Mouse (Mus musculus) liver, embryonic 15.5 days (tissue): ENCODE data around the gene Gm11567. TPM values are rescaled to one million over a fixed set of nuclear protein-coding genes. Genes with fewer than 3 reads are reported as not detected.
"Not testable (repeated sequence)": the region's sequence is repeated elsewhere in the genome, so short reads cannot be mapped to it uniquely, and the experiment has no call there.

Source experiments
- ATAC-seq: fragments of 200-750 bp; cut with Nextera tagmentation; 2 replicates; pipeline ENCODE4 v1.8.0; 2017; ENCODE audit warnings: moderate number of reproducible peaks, mild to moderate bottlenecking, moderate library complexity; ENCODE audit not compliant: insufficient read depth
- H3K27ac ChIP-seq: fragments of 300-500 bp; sonication (generic); replicated peaks from 2 replicates; pipeline ENCODE4 v1.5.1; 2015; ENCODE audit warnings: mild to moderate bottlenecking, inconsistent platforms
- H3K27me3 ChIP-seq: fragments of 300-500 bp; sonication (generic); 2 replicates; pipeline ENCODE4 v1.6.1; 2015; ENCODE audit warnings: mild to moderate bottlenecking, inconsistent platforms
- H3K36me3 ChIP-seq: fragments of 300-500 bp; sonication (generic); replicated peaks from 2 replicates; pipeline ENCODE4 v1.6.1; 2015; ENCODE audit warnings: moderate library complexity, mild to moderate bottlenecking, inconsistent platforms
- H3K4me1 ChIP-seq: fragments of 300-500 bp; sonication (generic); replicated peaks from 2 replicates; pipeline ENCODE4 v1.6.1; 2015; ENCODE audit warnings: inconsistent platforms
- H3K4me2 ChIP-seq: fragments of 300-500 bp; sonication (generic); 2 replicates; pipeline ENCODE4 v1.6.1; 2015; ENCODE audit warnings: moderate library complexity, mild to moderate bottlenecking, inconsistent platforms
- H3K4me3 ChIP-seq: fragments of 300-500 bp; sonication (generic); replicated peaks from 2 replicates; pipeline ENCODE4 v1.5.1; 2015; ENCODE audit warnings: mild to moderate bottlenecking, inconsistent platforms
- H3K9ac ChIP-seq: fragments of 300-500 bp; sonication (generic); 2 replicates; pipeline ENCODE4 v1.6.1; 2015; ENCODE audit warnings: moderate library complexity, mild to moderate bottlenecking, inconsistent platforms
- H3K9me3 ChIP-seq: fragments of 300-500 bp; sonication (generic); replicated peaks from 2 replicates; pipeline ENCODE4 v1.6.1; 2016; ENCODE audit warnings: inconsistent platforms
- WGBS: fragments of 180-500 bp; shearing (Covaris S2); methylation state at CpG from one replicate; pipeline ENCODE4 v1.1.7; 2015; ENCODE audit warnings: mixed read lengths; ENCODE audit not compliant: insufficient replicate concordance; 5-methylcytosine and 5-hydroxymethylcytosine counted together
- polyA plus RNA-seq: library from polyadenylated mRNA; unstranded; fragments of >200 nt; fragmentation: Nextera tagmentation; extraction: Ambion mirVana; gene quantifications from 2 replicates; pipeline ENCODE4 v1.2.1, GENCODE M21; 2015

The Gm11567 gene
- polyA plus RNA-seq, result not detected in 2 replicates

DNA sequence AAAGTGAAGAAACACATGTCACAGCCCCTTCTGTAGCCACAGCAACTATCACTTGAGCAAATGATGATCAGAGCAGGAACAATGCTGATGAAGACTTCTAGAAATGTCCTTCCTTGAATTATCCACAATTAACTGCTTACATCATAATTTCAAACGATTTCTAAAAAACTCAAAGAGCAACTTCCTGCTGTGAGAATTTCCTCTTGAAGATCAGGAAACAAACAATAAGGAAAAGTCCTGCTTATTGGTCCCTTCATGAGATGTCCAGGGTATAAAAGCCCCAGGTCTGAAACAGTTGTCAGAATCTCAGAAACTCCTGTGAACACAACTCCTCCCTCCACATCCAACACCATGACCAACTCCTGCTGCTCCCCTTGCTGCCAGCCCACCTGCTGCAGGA, at the start of gene Gm11567:
Gm11567 (plus strand) TSS at position 301 of the 400 bp plus-strand sequence.
- not testable (repeated sequence) for H3K27ac ChIP-seq, H3K9me3 ChIP-seq, H3K4me2 ChIP-seq, H3K27me3 ChIP-seq, H3K36me3 ChIP-seq, ATAC-seq, H3K9ac ChIP-seq, H3K4me3 ChIP-seq, H3K4me1 ChIP-seq
- 15% methylated on average over 1 of the region's 1 CpGs for WGBS

- H3K4me2 ChIP-seq, result no peak within 1 kb of the TSS
- no peaks in the 10 kb centered on the region for H3K9me3 ChIP-seq
- ATAC-seq, result no peak
- H3K36me3 ChIP-seq, result no peaks in the 10 kb centered on the region
- no peak within 1 kb of the TSS for H3K9ac ChIP-seq
- H3K4me3 ChIP-seq, result no peak within 1 kb of the TSS
- no peaks in the 10 kb centered on the region for H3K27me3 ChIP-seq
- 31% methylated on average over 1 of the region's 1 CpGs for WGBS
- no peaks in the 10 kb centered on the region for H3K4me1 ChIP-seq
- no peak within 1 kb of the TSS for H3K27ac ChIP-seq
Observed at GRCm38 (mm10) chr11:99837966-99838365, 41.0 kb upstream of the Gm11567 start, which contains the start of gene 2300003K06Rik. Gene 2300003K06Rik (minus strand): TSS chr11:99838066.

GRCm38 (mm10) chr11:99842185-99842584, 36.8 kb upstream of the Gm11567 start:
- Histone ChIP-seq H3K4me2 (no peak overlapping the region), H3K4me3 (no peak overlapping the region), H3K9ac (no peak overlapping the region), H3K36me3 (no peaks in the 10 kb centered on the region), H3K27me3 (no peaks in the 10 kb centered on the region), H3K9me3 (no peaks in the 10 kb centered on the region), H3K27ac (no peak overlapping the region), H3K4me1 (no peaks in the 10 kb centered on the region)
- WGBS, result 56% methylated on average over 1 of the region's 1 CpGs
- no peak for ATAC-seq

GRCm38 (mm10) chr11:99846746-99847145, 32.2 kb upstream of the Gm11567 start:
- H3K9me3 ChIP-seq, result no peaks in the 10 kb centered on the region
- no peaks in the 10 kb centered on the region for H3K4me1 ChIP-seq
- H3K27ac ChIP-seq, result no peak overlapping the region
- ATAC-seq, result no peak
- 53% methylated on average over 2 of the region's 2 CpGs for WGBS
- no peak overlapping the region for H3K4me2 ChIP-seq
- H3K4me3 ChIP-seq, result no peak overlapping the region
- H3K27me3 ChIP-seq, result no peaks in the 10 kb centered on the region
- no peak overlapping the region for H3K9ac ChIP-seq
- H3K36me3 ChIP-seq, result no peaks in the 10 kb centered on the region

DNA sequence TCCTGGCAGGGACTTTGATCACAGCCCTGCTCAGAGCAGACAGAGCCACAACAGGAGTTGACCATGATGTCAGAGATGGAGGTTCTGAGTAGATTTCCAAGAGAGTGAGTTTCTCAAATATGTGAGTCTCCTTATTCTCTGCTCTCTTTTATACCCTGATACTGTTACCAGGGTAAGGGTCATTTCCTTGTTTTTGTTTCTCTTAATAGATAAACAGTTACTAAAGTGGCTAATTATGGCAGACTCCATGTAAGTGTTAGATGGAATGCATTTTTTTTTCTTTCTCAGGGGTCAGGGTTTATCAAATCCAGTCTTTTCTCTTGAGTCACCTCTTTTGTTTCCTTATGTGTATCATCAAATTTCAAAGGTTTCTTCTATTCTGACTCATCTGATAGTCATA, 27.5 kb upstream of the Gm11567 start, which contains the start of gene Krtap4-16:
Krtap4-16 (minus strand) TSS at position 101 of the 400 bp plus-strand sequence.
- Histone ChIP-seq H3K27ac (no peak within 1 kb of the TSS), H3K9ac (no peak within 1 kb of the TSS), H3K36me3 (no peaks in the 10 kb centered on the region), H3K27me3 (no peaks in the 10 kb centered on the region), H3K4me1 (no peaks in the 10 kb centered on the region), H3K9me3 (no peaks in the 10 kb centered on the region), H3K4me3 (no peak within 1 kb of the TSS), H3K4me2 (no peak within 1 kb of the TSS)
- no peak for ATAC-seq

DNA sequence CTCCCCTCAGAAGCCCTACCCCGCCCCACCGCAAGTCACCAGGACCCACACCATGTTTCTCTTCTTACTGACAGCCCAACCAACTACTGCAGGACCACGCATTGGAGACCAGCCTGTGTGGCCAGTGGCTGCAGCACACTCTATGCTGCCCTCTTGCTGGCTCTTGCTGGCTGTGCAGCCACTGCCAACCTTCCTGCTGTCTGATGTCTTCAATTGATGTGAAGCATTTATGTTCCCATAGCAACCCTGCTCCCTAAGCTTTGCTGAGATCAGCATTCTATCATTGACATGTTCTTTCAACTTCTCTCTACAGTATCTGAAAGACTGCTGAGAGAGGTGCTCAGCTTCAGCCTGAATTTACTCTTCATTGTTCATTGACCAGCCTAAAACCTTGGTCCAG, 24.9 kb upstream of the Gm11567 start:
- Histone ChIP-seq H3K9me3 (no peaks in the 10 kb centered on the region), H3K36me3 (no peaks in the 10 kb centered on the region), H3K4me1 (no peaks in the 10 kb centered on the region), H3K4me2 (no peak overlapping the region), H3K27me3 (no peaks in the 10 kb centered on the region), H3K9ac (no peak overlapping the region), H3K27ac (no peak overlapping the region), H3K4me3 (no peak overlapping the region)
- no peak for ATAC-seq
- 50% methylated on average over 3 of the region's 3 CpGs for WGBS

DNA sequence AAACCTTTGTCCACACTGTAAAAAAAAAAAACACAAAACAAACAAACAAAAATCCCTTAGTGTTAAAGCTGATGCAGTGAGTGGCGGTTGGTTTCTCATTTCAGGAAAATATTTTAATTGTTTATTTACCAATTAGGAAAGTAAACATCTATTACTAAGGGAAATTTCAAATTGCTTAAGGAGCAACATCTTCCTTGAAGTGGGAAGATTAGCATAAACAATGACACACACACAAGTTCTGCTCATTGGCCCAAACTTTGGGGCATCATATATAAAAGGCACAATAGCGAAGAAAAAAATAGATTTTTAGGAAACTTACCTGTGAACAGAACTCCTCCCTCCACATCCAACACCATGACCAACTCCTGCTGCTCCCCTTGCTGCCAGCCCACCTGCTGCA, 21.4 kb upstream of the Gm11567 start, which contains the start of gene Gm11568:
Gm11568 (plus strand) TSS at position 301 of the 400 bp plus-strand sequence.
- no peak within 1 kb of the TSS for H3K4me2 ChIP-seq
- H3K36me3 ChIP-seq, result no peaks in the 10 kb centered on the region
- WGBS, result 55% methylated on average over 2 of the region's 2 CpGs
- no peak within 1 kb of the TSS for H3K27ac ChIP-seq
- ATAC-seq, result no peak
- no peaks in the 10 kb centered on the region for H3K4me1 ChIP-seq
- H3K27me3 ChIP-seq, result no peaks in the 10 kb centered on the region
- no peak within 1 kb of the TSS for H3K4me3 ChIP-seq
- no peaks in the 10 kb centered on the region for H3K9me3 ChIP-seq
- no peak within 1 kb of the TSS for H3K9ac ChIP-seq

DNA sequence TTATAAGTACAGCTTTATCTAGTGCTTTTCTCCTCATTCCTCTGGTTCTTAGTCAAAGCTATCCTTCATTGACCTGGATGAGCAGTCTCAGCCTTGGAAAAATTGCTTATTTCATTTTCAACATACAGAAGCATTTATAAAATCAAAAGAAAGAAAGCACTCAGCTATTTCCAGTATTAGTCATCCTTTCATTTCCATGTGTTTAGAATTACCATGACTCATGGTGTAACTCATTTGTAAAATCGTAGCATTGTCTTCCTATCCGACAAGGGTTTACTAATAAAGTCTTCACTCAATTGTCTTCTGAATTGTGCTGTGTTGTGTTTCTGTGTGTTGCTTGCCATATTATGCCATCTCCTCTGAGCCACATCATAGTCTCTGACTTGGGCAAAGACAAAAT, 20.2 kb upstream of the Gm11567 start:
- H3K9me3 ChIP-seq, result no peaks in the 10 kb centered on the region
- H3K4me1 ChIP-seq, result no peaks in the 10 kb centered on the region
- ATAC-seq, result no peak
- H3K36me3 ChIP-seq, result no peaks in the 10 kb centered on the region
- H3K4me3 ChIP-seq, result no peak overlapping the region
- H3K27me3 ChIP-seq, result no peaks in the 10 kb centered on the region
- 55% methylated on average over 2 of the region's 2 CpGs for WGBS
- H3K4me2 ChIP-seq, result no peak overlapping the region
- H3K9ac ChIP-seq, result no peak overlapping the region
- no peak overlapping the region for H3K27ac ChIP-seq

DNA sequence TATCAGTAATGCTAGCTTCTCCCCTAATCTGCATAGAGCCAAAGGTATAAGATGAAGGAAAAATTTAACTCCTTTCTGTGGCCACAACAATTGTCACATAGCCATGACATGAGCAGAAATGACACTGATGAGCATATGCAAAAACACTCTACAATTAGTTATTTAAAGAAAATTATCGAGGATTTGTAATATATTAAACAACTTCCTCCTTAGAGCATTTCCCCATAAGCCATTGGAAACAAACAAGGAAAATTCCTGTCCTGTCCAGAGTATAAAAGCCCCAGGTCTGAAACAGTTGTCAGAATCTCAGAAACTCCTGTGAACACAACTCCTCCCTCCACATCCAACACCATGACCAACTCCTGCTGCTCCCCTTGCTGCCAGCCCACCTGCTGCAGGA, 14.8 kb upstream of the Gm11567 start, which contains the start of gene Gm11559:
Gm11559 (plus strand) TSS at position 301 of the 400 bp plus-strand sequence.
- not testable (repeated sequence) for ATAC-seq, H3K4me1 ChIP-seq, H3K9ac ChIP-seq, H3K36me3 ChIP-seq, H3K27ac ChIP-seq, H3K9me3 ChIP-seq, H3K27me3 ChIP-seq, H3K4me2 ChIP-seq, H3K4me3 ChIP-seq
- WGBS, result 42% methylated on average over 1 of the region's 1 CpGs

DNA sequence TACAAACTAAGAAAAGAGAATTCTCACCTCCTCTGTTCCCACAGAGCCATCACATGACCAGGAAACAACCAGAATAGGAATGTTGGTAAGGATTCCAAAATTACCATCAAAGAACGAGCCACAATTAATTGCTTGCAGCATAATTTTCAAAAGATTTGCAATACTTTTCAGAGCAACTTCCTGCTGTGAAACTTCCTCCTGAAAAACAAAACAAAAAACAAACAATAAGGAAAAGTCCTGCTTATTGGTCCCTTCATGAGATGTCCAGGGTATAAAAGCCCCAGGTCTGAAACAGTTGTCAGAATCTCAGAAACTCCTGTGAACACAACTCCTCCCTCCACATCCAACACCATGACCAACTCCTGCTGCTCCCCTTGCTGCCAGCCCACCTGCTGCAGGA, 5.9 kb upstream of the Gm11567 start, which contains the start of gene Krtap9-1:
Krtap9-1 (plus strand) TSS at position 301 of the 400 bp plus-strand sequence.
- H3K4me2 ChIP-seq, H3K36me3 ChIP-seq, H3K27me3 ChIP-seq, ATAC-seq, H3K27ac ChIP-seq, H3K4me3 ChIP-seq, H3K4me1 ChIP-seq, H3K9me3 ChIP-seq, H3K9ac ChIP-seq: not testable (repeated sequence)
- 48% methylated on average over 1 of the region's 1 CpGs for WGBS

DNA sequence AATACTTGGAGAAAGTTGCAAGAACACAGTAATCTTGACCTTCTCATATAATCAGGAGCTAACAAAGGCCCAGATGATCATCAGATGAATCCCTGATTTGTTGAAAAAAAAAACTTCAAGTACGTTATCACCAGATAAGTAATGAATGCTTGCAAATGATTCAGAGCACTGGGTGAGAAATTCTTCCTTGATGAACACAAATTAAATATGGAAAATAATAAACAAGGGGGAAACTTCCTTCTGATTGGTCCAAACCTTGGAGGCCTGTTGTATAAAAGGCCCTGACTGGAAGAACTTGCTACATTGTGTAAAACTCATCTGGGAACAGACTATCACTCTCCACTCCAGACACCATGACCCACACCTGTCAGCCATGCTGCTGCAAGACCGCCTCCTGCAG, 28.6 kb downstream of the Gm11567 start, which contains the start of gene Krtap31-1:
Krtap31-1 (plus strand) TSS at position 301 of the 400 bp plus-strand sequence.
- H3K27ac ChIP-seq, result no peak within 1 kb of the TSS
- H3K9ac ChIP-seq, result no peak within 1 kb of the TSS
- ATAC-seq, result no peak
- H3K36me3 ChIP-seq, result no peaks in the 10 kb centered on the region
- 57% methylated on average over 2 of the region's 2 CpGs for WGBS
- H3K4me3 ChIP-seq, result no peak within 1 kb of the TSS
- no peaks in the 10 kb centered on the region for H3K9me3 ChIP-seq
- no peaks in the 10 kb centered on the region for H3K27me3 ChIP-seq
- H3K4me2 ChIP-seq, result no peak within 1 kb of the TSS
- H3K4me1 ChIP-seq, result no peaks in the 10 kb centered on the region

GRCm38 (mm10) chr11:99914451-99914850, 35.5 kb downstream of the Gm11567 start, which contains the start of gene Gm11565:
Gene Gm11565 (plus strand): TSS chr11:99914751.
- H3K36me3 ChIP-seq, result no peaks in the 10 kb centered on the region
- no peak within 1 kb of the TSS for H3K4me2 ChIP-seq
- no peaks in the 10 kb centered on the region for H3K9me3 ChIP-seq
- no peak for ATAC-seq
- no peak within 1 kb of the TSS for H3K27ac ChIP-seq
- H3K4me1 ChIP-seq, result no peaks in the 10 kb centered on the region
- WGBS, result 65% methylated on average over 3 of the region's 3 CpGs
- no peaks in the 10 kb centered on the region for H3K27me3 ChIP-seq
- no peak within 1 kb of the TSS for H3K9ac ChIP-seq
- H3K4me3 ChIP-seq, result no peak within 1 kb of the TSS
